Mouse (Mus musculus): Measurements from ENCODE around the gene Arhgef1.

Arhgef1 gene

GRCm38 (mm10) chr7:24902630-24903443 is at the start of gene Arhgef1:
Arhgef1 (plus strand) TSS chr7:24902912.
- peak; percentile 66 to 72 for DNase-seq (ENCODE audit: low spot score in 2 of 2)

- DNase-seq (ENCODE audit: low spot score in 2 of 2): no peak
Measured at GRCm38 (mm10) chr7:24853233-24853563, 49.5 kb upstream of the Arhgef1 start.

GRCm38 (mm10) chr7:24853695-24854094 is 49.0 kb upstream of the Arhgef1 start:
- DNase-seq (ENCODE audit: low spot score in 2 of 2): no peak

GRCm38 (mm10) chr7:24856460-24857120 is 46.1 kb upstream of the Arhgef1 start:
- no peak for DNase-seq (ENCODE audit: low spot score in 2 of 2)

GRCm38 (mm10) chr7:24859234-24859633 is 43.5 kb upstream of the Arhgef1 start:
- DNase-seq (ENCODE audit: low spot score in 2 of 2): peak in 1 of 2 experiments; percentile 41

- no peak for DNase-seq (ENCODE audit: low spot score in 2 of 2)
Measured at GRCm38 (mm10) chr7:24861913-24862312, 40.8 kb upstream of the Arhgef1 start, which contains the start of gene Gm9844. Gm9844 (plus strand) TSS chr7:24862213.

GRCm38 (mm10) chr7:24862853-24863252 is 39.9 kb upstream of the Arhgef1 start:
- DNase-seq (ENCODE audit: low spot score in 2 of 2): no peak

- DNase-seq (ENCODE audit: low spot score in 2 of 2): no peak
Measured at GRCm38 (mm10) chr7:24864156-24864555, 38.6 kb upstream of the Arhgef1 start.

- no peak for DNase-seq (ENCODE audit: low spot score in 2 of 2)
Measured at GRCm38 (mm10) chr7:24869080-24869479, 33.6 kb upstream of the Arhgef1 start.

GRCm38 (mm10) chr7:24869532-24870165 is 33.1 kb upstream of the Arhgef1 start, which contains the start of the genes Lypd4 and Dmrtc2:
Lypd4 (minus strand) TSS chr7:24869941.
Dmrtc2 (plus strand) TSS chr7:24870057.
- DNase-seq (ENCODE audit: low spot score in 2 of 2): no peak

- DNase-seq (ENCODE audit: low spot score in 2 of 2): no peak
Measured at GRCm38 (mm10) chr7:24877588-24877987, 25.1 kb upstream of the Arhgef1 start.

- no peak for DNase-seq (ENCODE audit: low spot score in 2 of 2)
Measured at GRCm38 (mm10) chr7:24879620-24880019, 23.1 kb upstream of the Arhgef1 start.

GRCm38 (mm10) chr7:24882416-24883199 is 20.1 kb upstream of the Arhgef1 start:
- DNase-seq (ENCODE audit: low spot score in 2 of 2): no peak

- DNase-seq (ENCODE audit: low spot score in 2 of 2): peak; percentile 93 to 96
Measured at GRCm38 (mm10) chr7:24883896-24884692, 18.6 kb upstream of the Arhgef1 start, which contains the start of gene Rps19. Rps19 (plus strand) TSS chr7:24884371.

GRCm38 (mm10) chr7:24884693-24885291 is 17.9 kb upstream of the Arhgef1 start:
- no peak for DNase-seq (ENCODE audit: low spot score in 2 of 2)

- DNase-seq (ENCODE audit: low spot score in 2 of 2): no peak
Measured at GRCm38 (mm10) chr7:24885468-24886307, 17.0 kb upstream of the Arhgef1 start.

- DNase-seq (ENCODE audit: low spot score in 2 of 2): no peak
Measured at GRCm38 (mm10) chr7:24886308-24886633, 16.4 kb upstream of the Arhgef1 start.

GRCm38 (mm10) chr7:24887096-24887495 is 15.6 kb upstream of the Arhgef1 start:
- DNase-seq (ENCODE audit: low spot score in 2 of 2): no peak

- DNase-seq (ENCODE audit: low spot score in 2 of 2): no peak
Measured at GRCm38 (mm10) chr7:24889431-24890220, 13.1 kb upstream of the Arhgef1 start.

Data from spleen, postnatal 14 days (tissue).